Mouse (Mus musculus) limb, embryonic 15.5 days (tissue): ENCODE data around the gene Hsd17b12. TPM values are rescaled to one million over a fixed set of nuclear protein-coding genes. Genes with fewer than 3 reads are reported as not detected.

Experiments
- ATAC-seq: fragments of 200-750 bp; cut with Nextera tagmentation; 2 replicates; pipeline ENCODE4 v1.8.0; 2017; ENCODE audit warnings: low read depth, moderate TSS enrichment; ENCODE audit not compliant: insufficient number of reproducible peaks, low FRiP score, low TSS enrichment
- H3K27ac ChIP-seq: fragments of 300-500 bp; sonication (generic); 2 replicates; pipeline ENCODE4 v1.5.1; 2015; ENCODE audit warnings: moderate library complexity, mild to moderate bottlenecking, inconsistent platforms
- H3K27me3 ChIP-seq: fragments of 300-500 bp; sonication (generic); 2 replicates; pipeline ENCODE4 v1.6.1; 2015; ENCODE audit warnings: inconsistent platforms
- H3K36me3 ChIP-seq: fragments of 300-500 bp; sonication (generic); 2 replicates; pipeline ENCODE4 v1.6.1; 2015; ENCODE audit warnings: inconsistent platforms
- H3K4me1 ChIP-seq: fragments of 300-500 bp; sonication (generic); 2 replicates; pipeline ENCODE4 v1.6.1; 2015; ENCODE audit warnings: inconsistent platforms
- H3K4me2 ChIP-seq: fragments of 300-500 bp; sonication (generic); 2 replicates; pipeline ENCODE4 v1.6.1; 2015; ENCODE audit warnings: mild to moderate bottlenecking, inconsistent platforms
- H3K4me3 ChIP-seq: fragments of 300-500 bp; sonication (generic); 2 replicates; pipeline ENCODE4 v1.5.1; 2015; ENCODE audit warnings: mild to moderate bottlenecking, inconsistent platforms
- H3K9ac ChIP-seq: fragments of 300-500 bp; sonication (generic); 2 replicates; pipeline ENCODE4 v1.6.1; 2015; ENCODE audit warnings: inconsistent platforms
- H3K9me3 ChIP-seq: fragments of 300-500 bp; sonication (generic); 2 replicates; pipeline ENCODE4 v1.6.1; 2016; ENCODE audit warnings: inconsistent platforms
- WGBS: fragments of 180-500 bp; shearing (Covaris S2); methylation state at CpG from one replicate; pipeline ENCODE4 v1.1.7; 2015; 5-methylcytosine and 5-hydroxymethylcytosine counted together
- polyA plus RNA-seq: library from polyadenylated mRNA; unstranded; fragments of >200 nt; fragmentation: Nextera tagmentation; extraction: Ambion mirVana; gene quantifications from 2 replicates; pipeline ENCODE4 v1.2.1, GENCODE M21; 2015

Gene Hsd17b12
- polyA plus RNA-seq, 1 experiment from 2014 or later: 134 TPM

- Histone ChIP-seq H3K4me2 (peak overlapping the region; percentile 46), H3K9me3 (no peaks in the 10 kb centered on the region), H3K4me1 (peaks cover 7% of the 10 kb centered on the region; the same call in 1 of the 2 replicates), H3K4me3 (peak overlapping the region; percentile 89), H3K27ac (peak overlapping the region; percentile 94), H3K27me3 (no peaks in the 10 kb centered on the region), H3K36me3 (no peaks in the 10 kb centered on the region), H3K9ac (peak overlapping the region; percentile 87)
- no peak for ATAC-seq
- WGBS: under 1% methylated on average over 10 of the region's 10 CpGs
Observed at GRCm38 (mm10) chr2:94157051-94157450, 713 bp downstream of the Hsd17b12 start.

GRCm38 (mm10) chr2:94145146-94145542, 12.6 kb downstream of the Hsd17b12 start:
- Histone ChIP-seq H3K4me1 (no peaks in the 10 kb centered on the region), H3K27ac (no peak overlapping the region), H3K4me2 (no peak overlapping the region), H3K9ac (no peak overlapping the region), H3K4me3 (no peak overlapping the region), H3K36me3 (no peaks in the 10 kb centered on the region), H3K9me3 (no peaks in the 10 kb centered on the region), H3K27me3 (no peaks in the 10 kb centered on the region)
- ATAC-seq: no peak
- WGBS: 87% methylated on average over 2 of the region's 2 CpGs

- Histone ChIP-seq H3K27me3 (no peaks in the 10 kb centered on the region), H3K36me3 (no peaks in the 10 kb centered on the region), H3K4me2 (no peak overlapping the region), H3K9me3 (no peaks in the 10 kb centered on the region), H3K27ac (no peak overlapping the region), H3K9ac (no peak overlapping the region), H3K4me1 (no peaks in the 10 kb centered on the region), H3K4me3 (no peak overlapping the region)
- ATAC-seq: no peak
- 90% methylated on average over 7 of the region's 7 CpGs for WGBS
Observed at GRCm38 (mm10) chr2:94144520-94145145, 13.1 kb downstream of the Hsd17b12 start.

DNA sequence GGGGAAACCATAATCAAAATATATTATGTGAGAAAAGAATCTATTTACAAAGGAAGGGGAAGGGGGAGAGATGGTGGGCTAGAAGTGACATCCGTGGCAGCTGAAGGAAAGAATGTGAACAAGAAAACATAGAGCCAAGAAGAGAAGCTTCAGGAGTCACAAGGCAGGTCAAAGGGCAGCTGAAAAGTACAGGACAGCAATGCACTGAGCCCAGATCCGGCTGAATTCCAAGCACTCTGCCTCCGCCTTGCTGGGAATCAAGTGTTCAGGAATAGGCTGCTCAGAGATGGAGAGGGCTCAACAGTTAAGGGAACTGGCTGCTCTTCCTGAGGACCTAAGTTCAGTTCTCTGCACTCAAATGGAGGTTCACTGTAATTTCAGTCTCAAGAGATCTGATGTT, 16.5 kb downstream of the Hsd17b12 start:
- Histone ChIP-seq H3K4me3 (no peak overlapping the region), H3K4me1 (no peaks in the 10 kb centered on the region), H3K36me3 (no peaks in the 10 kb centered on the region), H3K27ac (no peak overlapping the region), H3K4me2 (no peak overlapping the region), H3K27me3 (no peaks in the 10 kb centered on the region), H3K9ac (no peak overlapping the region), H3K9me3 (no peaks in the 10 kb centered on the region)
- no peak for ATAC-seq
- WGBS: 77% methylated on average over 3 of the region's 3 CpGs

DNA sequence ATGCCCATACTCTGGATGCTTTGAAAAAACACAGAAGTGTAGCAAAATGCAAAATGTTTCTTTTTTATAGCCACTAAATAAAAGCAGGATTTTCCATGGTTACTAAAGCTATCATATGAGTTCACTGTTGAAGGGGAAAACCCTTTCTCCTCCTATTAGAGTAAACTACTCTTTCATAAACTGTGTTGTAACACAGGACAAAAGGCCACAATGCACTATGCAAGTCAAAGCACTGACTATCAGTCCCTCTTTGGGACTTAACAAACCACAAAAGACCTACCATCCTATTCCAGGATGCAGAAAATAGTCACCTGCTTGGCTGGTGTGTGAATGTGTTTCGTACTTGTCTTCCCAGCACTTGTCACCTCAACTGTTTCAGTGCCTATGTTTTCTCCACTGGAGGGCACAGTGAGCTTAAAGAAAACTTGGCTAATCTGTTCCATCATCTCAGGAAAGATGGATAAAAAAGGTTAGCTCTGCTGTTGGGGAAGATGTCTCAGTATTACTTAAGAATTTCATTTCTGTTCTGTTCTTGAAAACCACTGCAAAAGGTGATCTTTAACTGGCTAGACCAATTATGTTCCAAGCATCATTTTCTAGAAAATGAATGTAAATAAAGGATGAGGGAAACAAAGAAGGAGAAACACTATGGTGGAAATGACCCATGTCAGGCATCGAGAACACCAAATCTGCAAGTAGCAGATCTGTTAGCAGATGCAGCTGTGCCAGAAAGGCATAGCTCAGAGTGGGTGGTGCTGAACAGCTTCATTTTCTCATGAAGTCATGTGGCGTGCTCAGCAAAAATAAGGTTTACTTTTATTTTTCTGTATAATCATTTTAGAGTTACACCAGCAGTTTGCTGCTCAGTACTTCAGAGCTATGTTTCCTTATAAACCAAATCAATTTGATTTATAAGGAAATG, 19.0 kb downstream of the Hsd17b12 start:
- Histone ChIP-seq H3K27ac (no peak overlapping the region), H3K9ac (no peak overlapping the region), H3K36me3 (no peaks in the 10 kb centered on the region), H3K4me2 (no peak overlapping the region), H3K9me3 (no peaks in the 10 kb centered on the region), H3K27me3 (no peaks in the 10 kb centered on the region), H3K4me1 (no peaks in the 10 kb centered on the region), H3K4me3 (no peak overlapping the region)
- WGBS: 85% methylated on average over 3 of the region's 3 CpGs
- ATAC-seq: no peak

DNA sequence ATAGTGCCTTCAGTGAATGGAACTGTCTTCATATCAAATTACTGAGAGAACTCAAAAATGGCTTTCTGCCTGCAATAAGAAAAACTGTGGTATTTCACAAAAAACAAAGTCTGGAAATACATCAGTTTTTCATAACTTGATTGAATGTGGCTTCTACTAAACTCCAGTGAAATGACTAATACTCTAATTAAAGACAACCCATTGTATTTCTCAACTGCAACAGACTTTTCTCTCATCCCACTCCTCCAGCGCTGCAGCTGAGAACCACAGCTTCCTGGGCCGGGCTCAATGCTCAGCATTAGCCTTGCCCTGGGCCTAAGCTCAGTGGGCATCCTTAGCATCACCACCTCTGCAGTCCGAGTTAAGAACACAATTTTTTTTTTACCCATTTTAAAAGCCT, 20.9 kb downstream of the Hsd17b12 start:
- no peaks in the 10 kb centered on the region for H3K9me3 ChIP-seq
- no peak overlapping the region for H3K4me2 ChIP-seq
- no peak for ATAC-seq
- no peak overlapping the region for H3K4me3 ChIP-seq
- H3K4me1 ChIP-seq: no peaks in the 10 kb centered on the region
- H3K27ac ChIP-seq: no peak overlapping the region
- no peaks in the 10 kb centered on the region for H3K27me3 ChIP-seq
- no peak overlapping the region for H3K9ac ChIP-seq
- no peaks in the 10 kb centered on the region for H3K36me3 ChIP-seq
- WGBS: 86% methylated on average over 3 of the region's 3 CpGs

DNA sequence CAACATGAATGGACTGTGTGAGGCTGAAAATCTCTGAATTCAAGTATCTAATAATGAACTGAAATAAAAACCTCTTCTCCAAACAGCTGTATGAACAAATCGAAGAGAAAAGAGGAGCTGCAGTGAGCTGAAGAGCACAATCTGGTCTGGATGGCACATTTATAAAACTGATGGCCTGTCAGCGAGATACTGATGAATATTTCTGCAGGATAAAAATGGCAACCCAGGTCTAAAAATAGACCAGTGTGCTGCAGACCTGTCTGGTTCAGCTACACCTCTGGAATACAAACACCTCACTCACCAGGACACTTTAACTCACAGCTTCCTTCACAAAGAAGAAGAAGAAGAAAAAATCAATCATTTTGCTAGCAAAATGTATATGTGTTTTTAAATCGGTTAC, 29.3 kb downstream of the Hsd17b12 start:
- no peaks in the 10 kb centered on the region for H3K36me3 ChIP-seq
- no peak overlapping the region for H3K4me3 ChIP-seq
- no peaks in the 10 kb centered on the region for H3K27me3 ChIP-seq
- no peak overlapping the region for H3K27ac ChIP-seq
- H3K4me2 ChIP-seq: no peak overlapping the region
- ATAC-seq: no peak
- no peaks in the 10 kb centered on the region for H3K9me3 ChIP-seq
- H3K9ac ChIP-seq: no peak overlapping the region
- WGBS: 84% methylated on average over 3 of the region's 3 CpGs
- no peaks in the 10 kb centered on the region for H3K4me1 ChIP-seq

- H3K4me3 ChIP-seq: no peak overlapping the region
- H3K4me2 ChIP-seq: no peak overlapping the region
- H3K4me1 ChIP-seq: peaks cover 5% of the 10 kb centered on the region
- 53% methylated on average over 7 of the region's 7 CpGs for WGBS
- peak overlapping the region; percentile 71 for H3K27ac ChIP-seq
- no peak overlapping the region for H3K9ac ChIP-seq
- no peak for ATAC-seq
- H3K27me3 ChIP-seq: no peaks in the 10 kb centered on the region
- no peaks in the 10 kb centered on the region for H3K9me3 ChIP-seq
- H3K36me3 ChIP-seq: no peaks in the 10 kb centered on the region
Observed at GRCm38 (mm10) chr2:94122182-94123041, 35.4 kb downstream of the Hsd17b12 start.

- Histone ChIP-seq H3K36me3 (no peaks in the 10 kb centered on the region), H3K4me3 (no peak overlapping the region), H3K9ac (no peak overlapping the region), H3K27ac (no peak overlapping the region), H3K4me1 (no peaks in the 10 kb centered on the region), H3K27me3 (no peaks in the 10 kb centered on the region), H3K4me2 (no peak overlapping the region), H3K9me3 (no peaks in the 10 kb centered on the region)
- WGBS: 66% methylated on average over 2 of the region's 2 CpGs
- ATAC-seq: no peak
Observed at GRCm38 (mm10) chr2:94103758-94104157, 54.0 kb downstream of the Hsd17b12 start.

DNA sequence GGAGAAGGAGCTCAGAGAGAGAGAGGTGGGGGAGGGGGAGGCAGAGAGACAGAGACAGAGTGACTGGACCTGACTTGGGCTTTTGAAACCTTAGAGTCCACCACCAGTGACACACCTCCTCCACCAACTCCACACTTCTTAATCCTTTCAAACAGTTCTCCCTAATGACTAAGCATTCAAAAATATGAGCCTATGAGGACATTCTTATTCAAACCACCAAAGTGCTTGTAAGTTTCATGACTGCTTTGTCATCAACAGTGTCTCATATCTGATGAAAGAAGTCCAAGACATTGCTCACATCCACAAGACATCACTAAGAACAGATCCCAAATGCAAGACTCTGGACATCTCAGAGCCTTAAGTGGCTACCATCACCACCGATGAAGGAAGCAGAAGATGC, 67.9 kb downstream of the Hsd17b12 start:
- 97% methylated on average over 1 of the region's 1 CpGs for WGBS
- Histone ChIP-seq H3K9ac (no peak overlapping the region), H3K9me3 (no peaks in the 10 kb centered on the region), H3K4me3 (no peak overlapping the region), H3K27ac (no peak overlapping the region), H3K4me1 (no peaks in the 10 kb centered on the region), H3K4me2 (no peak overlapping the region), H3K27me3 (no peaks in the 10 kb centered on the region), H3K36me3 (no peaks in the 10 kb centered on the region)
- ATAC-seq: no peak

GRCm38 (mm10) chr2:94069482-94069881, 88.3 kb downstream of the Hsd17b12 start:
- Histone ChIP-seq H3K9me3 (no peaks in the 10 kb centered on the region), H3K9ac (no peak overlapping the region), H3K36me3 (0 out of 2 replicates have a peak, but pooled peaks cover 6% of the 10 kb centered on the region), H3K27ac (no peak overlapping the region), H3K4me2 (no peak overlapping the region), H3K27me3 (no peaks in the 10 kb centered on the region), H3K4me3 (no peak overlapping the region), H3K4me1 (no peaks in the 10 kb centered on the region)
- ATAC-seq: no peak
- 86% methylated on average over 5 of the region's 5 CpGs for WGBS
